Mouse (Mus musculus) 3T3-L1 (cell line): ENCODE results near the gene Tfg.

ENCODE experiments used
- DNase-seq: peaks from one replicate; pipeline ENCODE4 v3.0.0-alpha.2; 2015; ENCODE audit warnings: low read depth, low spot score

Gene Tfg

GRCm38 (mm10) chr16:56645251-56645650, 72.0 kb downstream of the Tfg start:
- DNase-seq, result peak; percentile 8
